Mouse (Mus musculus) megakaryocyte-erythroid progenitor cell, adult 5-6 weeks (primary cell): ENCODE results near the gene Lce1a1. TPM values are rescaled to one million over a fixed set of nuclear protein-coding genes. Genes with fewer than 3 reads are reported as not detected.

Experiments used
- total RNA-seq, 2 experiments: library from RNA; stranded (forward) in 1 of 2; stranded (reverse) in 1 of 2; fragments of 200-1000, 215-1000 nt in 1 of 2; fragments of >200 nt in 1 of 2; fragmentation: Nextera tagmentation in 1 of 2; gene quantifications; 2 replicates each; pipeline ENCODE4 v1.2.3; 2014 to 2017

The Lce1a1 gene
- total RNA-seq, 2 experiments from 2014 or later: not detected

Other genes starting within 250 kb of the Lce1a1 start
- not detected in 2 replicates for gene Sprr2i, start 240.3 kb downstream of the Lce1a1 start, total RNA-seq (2014; fragmentation: Nextera tagmentation)
- not detected in 2 replicates for gene Sprr2i, start 240.3 kb downstream of the Lce1a1 start, total RNA-seq (2017)
- not detected in 2 replicates for gene Sprr2j-ps, start 230.2 kb downstream of the Lce1a1 start, total RNA-seq (2014; fragmentation: Nextera tagmentation)
- not detected in 2 replicates for gene Sprr2j-ps, start 230.2 kb downstream of the Lce1a1 start, total RNA-seq (2017)
- 4.8 and 16.6 TPM in 2 replicates for gene Gm9774, start 218.9 kb downstream of the Lce1a1 start, total RNA-seq (2014; fragmentation: Nextera tagmentation)
- 1.1 and 3.6 TPM in 2 replicates for gene Gm9774, start 218.9 kb downstream of the Lce1a1 start, total RNA-seq (2017)
- not detected in 2 replicates for gene Sprr2k, start 215.7 kb downstream of the Lce1a1 start, total RNA-seq (2014; fragmentation: Nextera tagmentation)
- not detected in 2 replicates for gene Sprr2k, start 215.7 kb downstream of the Lce1a1 start, total RNA-seq (2017)
- gene Sprr1b, start 209.5 kb downstream of the Lce1a1 start, total RNA-seq (2014; fragmentation: Nextera tagmentation): not detected in 2 replicates
- gene Sprr1b, start 209.5 kb downstream of the Lce1a1 start, total RNA-seq (2017): not detected in 2 replicates
- not detected in 2 replicates for gene Sprr3, start 189.6 kb downstream of the Lce1a1 start, total RNA-seq (2014; fragmentation: Nextera tagmentation)
- not detected in 2 replicates for gene Sprr3, start 189.6 kb downstream of the Lce1a1 start, total RNA-seq (2017)
- not detected in 2 replicates for gene Sprr1a, start 162.4 kb downstream of the Lce1a1 start, total RNA-seq (2014; fragmentation: Nextera tagmentation)
- gene Sprr1a, start 162.4 kb downstream of the Lce1a1 start, total RNA-seq (2017): not detected in 2 replicates
- gene Sprr4, start 147.8 kb downstream of the Lce1a1 start, total RNA-seq (2014; fragmentation: Nextera tagmentation): not detected in 2 replicates
- gene Sprr4, start 147.8 kb downstream of the Lce1a1 start, total RNA-seq (2017): not detected in 2 replicates
- not detected in 2 replicates for gene 2310046K23Rik, start 113.8 kb downstream of the Lce1a1 start, total RNA-seq (2014; fragmentation: Nextera tagmentation)
- not detected in 2 replicates for gene 2310046K23Rik, start 113.8 kb downstream of the Lce1a1 start, total RNA-seq (2017)
- not detected in 2 replicates for gene Ivl, start 74.6 kb downstream of the Lce1a1 start, total RNA-seq (2014; fragmentation: Nextera tagmentation)
- gene Ivl, start 74.6 kb downstream of the Lce1a1 start, total RNA-seq (2017): not detected in 2 replicates
- not detected in 2 replicates for gene Smcp, start 59.3 kb downstream of the Lce1a1 start, total RNA-seq (2014; fragmentation: Nextera tagmentation)
- not detected in 2 replicates for gene Smcp, start 59.3 kb downstream of the Lce1a1 start, total RNA-seq (2017)
- gene 2210017I01Rik, start 40.8 kb downstream of the Lce1a1 start, total RNA-seq (2014; fragmentation: Nextera tagmentation): not detected in 2 replicates
- not detected in 2 replicates for gene 2210017I01Rik, start 40.8 kb downstream of the Lce1a1 start, total RNA-seq (2017)
- gene Lce6a, start 26.6 kb downstream of the Lce1a1 start, total RNA-seq (2014; fragmentation: Nextera tagmentation): not detected in 2 replicates
- not detected in 2 replicates for gene Lce6a, start 26.6 kb downstream of the Lce1a1 start, total RNA-seq (2017)
- gene Lce1b, start 8.6 kb upstream of the Lce1a1 start, total RNA-seq (2014; fragmentation: Nextera tagmentation): not detected in 2 replicates
- not detected in 2 replicates for gene Lce1b, start 8.6 kb upstream of the Lce1a1 start, total RNA-seq (2017)
- not detected in 2 replicates for gene Lce1a2, start 22.0 kb upstream of the Lce1a1 start, total RNA-seq (2014; fragmentation: Nextera tagmentation)
- gene Lce1a2, start 22.0 kb upstream of the Lce1a1 start, total RNA-seq (2017): not detected in 2 replicates
- not detected in 2 replicates for gene Lce1c, start 30.9 kb upstream of the Lce1a1 start, total RNA-seq (2014; fragmentation: Nextera tagmentation)
- not detected in 2 replicates for gene Lce1c, start 30.9 kb upstream of the Lce1a1 start, total RNA-seq (2017)
- not detected in 2 replicates for gene Lce1d, start 38.9 kb upstream of the Lce1a1 start, total RNA-seq (2014; fragmentation: Nextera tagmentation)
- not detected in 2 replicates for gene Lce1d, start 38.9 kb upstream of the Lce1a1 start, total RNA-seq (2017)
- gene Lce1e, start 60.8 kb upstream of the Lce1a1 start, total RNA-seq (2014; fragmentation: Nextera tagmentation): not detected in 2 replicates
- not detected in 2 replicates for gene Lce1e, start 60.8 kb upstream of the Lce1a1 start, total RNA-seq (2017)
- gene Lce1f, start 72.0 kb upstream of the Lce1a1 start, total RNA-seq (2014; fragmentation: Nextera tagmentation): not detected in 2 replicates
- gene Lce1f, start 72.0 kb upstream of the Lce1a1 start, total RNA-seq (2017): not detected in 2 replicates
- not detected in 2 replicates for gene Gm38119, start 90.8 kb upstream of the Lce1a1 start, total RNA-seq (2014; fragmentation: Nextera tagmentation)
- gene Gm38119, start 90.8 kb upstream of the Lce1a1 start, total RNA-seq (2017): not detected in 2 replicates
- gene Lce1g, start 104.0 kb upstream of the Lce1a1 start, total RNA-seq (2014; fragmentation: Nextera tagmentation): not detected in 2 replicates
- gene Lce1g, start 104.0 kb upstream of the Lce1a1 start, total RNA-seq (2017): not detected in 2 replicates
- not detected in 2 replicates for gene Lce1h, start 116.8 kb upstream of the Lce1a1 start, total RNA-seq (2014; fragmentation: Nextera tagmentation)
- gene Lce1h, start 116.8 kb upstream of the Lce1a1 start, total RNA-seq (2017): not detected in 2 replicates
- not detected in 2 replicates for gene Lce1i, start 130.6 kb upstream of the Lce1a1 start, total RNA-seq (2014; fragmentation: Nextera tagmentation)
- gene Lce1i, start 130.6 kb upstream of the Lce1a1 start, total RNA-seq (2017): not detected in 2 replicates
- not detected in 2 replicates for gene Lce1j, start 142.2 kb upstream of the Lce1a1 start, total RNA-seq (2014; fragmentation: Nextera tagmentation)
- gene Lce1j, start 142.2 kb upstream of the Lce1a1 start, total RNA-seq (2017): not detected in 2 replicates
- gene Lce1k, start 159.6 kb upstream of the Lce1a1 start, total RNA-seq (2014; fragmentation: Nextera tagmentation): not detected in 2 replicates
- gene Lce1k, start 159.6 kb upstream of the Lce1a1 start, total RNA-seq (2017): not detected in 2 replicates
- not detected in 2 replicates for gene Kprp, start 178.9 kb upstream of the Lce1a1 start, total RNA-seq (2014; fragmentation: Nextera tagmentation)
- gene Kprp, start 178.9 kb upstream of the Lce1a1 start, total RNA-seq (2017): not detected in 2 replicates
- gene Lce1l, start 203.0 kb upstream of the Lce1a1 start, total RNA-seq (2014; fragmentation: Nextera tagmentation): not detected in 2 replicates
- gene Lce1l, start 203.0 kb upstream of the Lce1a1 start, total RNA-seq (2017): not detected in 2 replicates
- not detected in 2 replicates for gene 2310050C09Rik, start 221.9 kb upstream of the Lce1a1 start, total RNA-seq (2014; fragmentation: Nextera tagmentation)
- gene 2310050C09Rik, start 221.9 kb upstream of the Lce1a1 start, total RNA-seq (2017): not detected in 2 replicates